Mouse (Mus musculus): ENCODE data around the gene Usp7.

Usp7 gene

DNA sequence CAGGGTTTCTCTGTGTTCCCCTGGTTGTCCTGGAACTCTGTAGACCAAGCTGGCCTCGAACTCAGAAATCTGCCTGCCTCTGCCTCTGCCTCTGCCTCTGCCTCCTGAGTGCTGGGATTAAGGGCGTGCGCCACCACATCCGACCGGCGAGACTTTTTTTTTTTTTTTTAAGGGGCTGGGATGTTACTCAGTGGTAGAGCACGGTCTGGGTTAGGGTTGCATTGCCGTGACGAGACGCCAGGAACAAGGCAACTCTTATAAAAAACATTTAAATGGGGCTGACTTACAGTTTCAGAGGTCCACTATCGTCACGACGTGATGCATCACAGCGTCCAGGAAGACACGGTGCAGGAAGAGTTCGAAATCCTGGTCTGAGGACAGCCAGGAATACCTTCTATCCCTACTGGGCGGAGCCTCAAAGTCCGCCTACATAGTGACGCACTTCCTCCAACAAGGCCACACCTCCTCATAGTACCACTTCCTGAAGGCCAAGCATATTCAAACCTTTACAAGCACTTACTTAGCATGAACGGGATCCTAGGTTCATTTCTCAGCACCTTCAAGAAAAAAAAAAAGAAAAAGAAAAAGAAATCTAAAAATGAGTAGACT, at the start of gene Usp7:
Usp7 (minus strand) TSS at position 360 of the 609 bp plus-strand sequence.
- no peak for DNase-seq (ENCODE audit: extremely low spot score, low spot score)

DNA sequence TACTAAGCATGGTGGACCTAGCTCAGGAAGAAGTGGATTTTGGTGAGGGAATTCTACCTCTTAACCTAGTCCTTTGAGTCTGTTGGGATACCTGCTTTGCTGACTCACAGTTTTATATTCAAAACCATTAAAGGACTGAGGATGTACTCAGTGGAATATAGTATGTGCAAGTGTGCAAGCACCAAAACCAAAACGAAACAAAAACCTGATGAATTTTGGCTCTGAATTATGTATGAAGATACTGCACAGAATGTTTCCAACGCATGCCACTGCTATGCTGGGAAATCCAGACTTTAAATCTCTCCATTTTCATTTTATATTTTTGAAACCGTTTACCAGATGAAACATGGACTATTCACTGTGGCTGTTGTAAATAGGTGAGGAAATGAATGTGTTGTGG, 48.4 kb upstream of the Usp7 start:
- DNase-seq (ENCODE audit: extremely low spot score, low spot score): no peak

- DNase-seq (ENCODE audit: extremely low spot score, low spot score): no peak
These were observed 46.8 kb upstream of the Usp7 start for GRCm38 (mm10) chr16:8838921-8839320.

DNA sequence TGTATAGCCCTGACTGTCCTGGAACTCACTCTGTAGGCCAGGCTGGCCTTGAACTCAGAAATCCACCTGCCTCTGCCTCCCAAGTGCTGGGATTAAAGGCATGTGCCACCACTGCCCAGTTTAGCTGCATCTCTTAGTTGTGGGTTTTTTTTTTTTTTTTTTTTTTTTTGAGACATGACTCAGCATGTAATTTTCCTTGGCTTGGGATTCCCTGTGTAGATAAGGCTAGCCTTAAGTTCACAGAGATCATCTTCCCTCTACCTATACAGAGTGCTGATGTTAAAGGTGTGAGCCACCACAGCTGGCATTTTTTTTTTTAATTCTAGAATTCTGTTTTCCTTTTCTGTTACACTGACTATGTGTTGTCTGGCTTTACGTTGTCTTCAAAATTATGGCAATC, 45.5 kb upstream of the Usp7 start:
- DNase-seq (ENCODE audit: extremely low spot score, low spot score): no peak

GRCm38 (mm10) chr16:8836876-8837275, 44.8 kb upstream of the Usp7 start:
- no peak for DNase-seq (ENCODE audit: extremely low spot score, low spot score)

DNA sequence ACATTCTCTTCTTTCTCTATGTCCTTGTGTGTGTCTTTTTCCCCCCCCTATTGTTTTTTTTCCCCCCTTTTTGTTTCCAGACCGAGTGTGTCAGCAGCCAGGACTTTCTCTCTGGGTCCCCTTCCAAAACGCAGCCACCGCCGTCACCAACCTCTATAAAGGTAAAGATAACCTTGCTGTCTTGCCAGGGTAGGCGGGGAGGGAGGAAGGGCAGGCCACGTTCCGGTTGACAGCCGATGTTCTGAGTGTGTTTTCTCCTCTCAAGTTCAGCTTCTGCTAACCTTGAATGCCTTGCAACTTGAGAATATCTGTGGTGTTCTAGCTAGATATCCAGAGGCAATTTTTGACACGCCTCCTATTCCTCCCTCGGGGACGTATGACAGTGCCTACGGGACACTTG, 39.1 kb upstream of the Usp7 start:
- peak; percentile 24 for DNase-seq (ENCODE audit: extremely low spot score, low spot score)

- DNase-seq (ENCODE audit: extremely low spot score, low spot score): peak; percentile 74
These were observed 38.5 kb upstream of the Usp7 start for GRCm38 (mm10) chr16:8830431-8831211.

- DNase-seq (ENCODE audit: extremely low spot score, low spot score): peak; percentile 96
These were observed 37.7 kb upstream of the Usp7 start, which contains the start of gene 1810013L24Rik for GRCm38 (mm10) chr16:8829564-8830359. 1810013L24Rik (plus strand) TSS chr16:8830100.

DNA sequence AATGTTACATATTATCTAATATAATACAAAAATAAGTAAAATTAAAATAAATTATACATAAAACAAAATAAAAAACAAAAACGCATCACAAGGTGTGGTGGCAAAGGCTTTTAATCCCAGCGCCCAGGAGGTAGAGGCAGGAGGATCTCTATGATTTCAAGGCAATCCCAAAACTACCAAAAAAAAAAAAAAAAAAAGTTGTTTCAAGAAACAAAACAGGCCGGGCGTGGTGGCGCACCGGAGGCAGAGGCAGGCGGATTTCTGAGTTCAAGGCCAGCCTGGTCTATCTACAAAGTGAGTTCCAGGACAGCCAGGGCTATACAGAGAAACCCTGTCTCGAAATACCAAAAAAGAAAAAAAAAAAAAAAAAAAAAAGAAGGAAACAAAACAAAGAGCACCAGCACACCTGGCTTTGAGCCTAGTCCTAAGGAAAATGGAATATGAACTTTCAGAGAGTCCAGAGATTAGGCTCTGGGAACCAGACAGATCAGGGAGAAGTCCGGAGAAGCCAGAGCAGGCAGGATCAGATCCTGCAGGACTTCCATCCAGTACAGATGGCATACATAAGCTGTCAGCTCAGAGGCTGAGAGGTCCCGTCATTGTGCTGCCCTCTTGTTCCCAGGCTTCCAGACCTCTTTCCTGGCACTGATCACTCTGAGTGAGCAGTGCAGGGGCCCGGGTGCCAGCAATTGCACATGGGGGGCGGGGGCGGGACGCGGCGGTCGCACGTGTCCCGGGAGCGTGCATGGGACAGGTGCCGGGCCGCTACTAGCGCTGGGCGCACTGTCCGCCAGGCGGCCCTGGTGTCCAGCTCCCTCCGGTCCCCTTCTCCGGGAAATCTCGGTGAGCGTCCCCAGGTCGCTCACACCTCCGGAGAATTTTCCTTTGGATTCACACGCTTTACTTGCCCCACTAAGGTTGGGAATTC, 36.8 kb upstream of the Usp7 start:
- DNase-seq (ENCODE audit: extremely low spot score, low spot score): no peak

DNA sequence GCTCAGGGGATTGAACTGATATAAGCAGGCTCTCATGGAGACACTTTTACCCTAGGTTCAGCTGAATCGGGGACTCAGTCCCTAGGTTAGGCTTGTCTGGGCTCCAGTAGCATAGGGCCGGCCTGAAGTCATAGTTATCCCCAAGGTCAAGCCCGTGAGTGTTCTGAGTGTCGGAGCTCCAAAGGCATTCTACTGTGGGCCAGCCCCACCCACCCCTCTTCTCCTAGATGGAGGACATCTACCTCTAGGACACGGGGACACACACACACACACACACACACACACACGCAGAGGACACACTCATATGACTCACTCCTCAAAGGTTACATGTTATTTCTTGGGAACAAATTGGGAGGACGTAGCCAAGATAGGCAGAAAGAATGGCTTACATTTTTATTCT, 35.3 kb upstream of the Usp7 start:
- no peak for DNase-seq (ENCODE audit: extremely low spot score, low spot score)

- DNase-seq (ENCODE audit: extremely low spot score, low spot score): no peak
These were observed 31.6 kb upstream of the Usp7 start for GRCm38 (mm10) chr16:8823661-8824060.

- no peak for DNase-seq (ENCODE audit: extremely low spot score, low spot score)
These were observed 30.5 kb upstream of the Usp7 start for GRCm38 (mm10) chr16:8822586-8822985.

DNA sequence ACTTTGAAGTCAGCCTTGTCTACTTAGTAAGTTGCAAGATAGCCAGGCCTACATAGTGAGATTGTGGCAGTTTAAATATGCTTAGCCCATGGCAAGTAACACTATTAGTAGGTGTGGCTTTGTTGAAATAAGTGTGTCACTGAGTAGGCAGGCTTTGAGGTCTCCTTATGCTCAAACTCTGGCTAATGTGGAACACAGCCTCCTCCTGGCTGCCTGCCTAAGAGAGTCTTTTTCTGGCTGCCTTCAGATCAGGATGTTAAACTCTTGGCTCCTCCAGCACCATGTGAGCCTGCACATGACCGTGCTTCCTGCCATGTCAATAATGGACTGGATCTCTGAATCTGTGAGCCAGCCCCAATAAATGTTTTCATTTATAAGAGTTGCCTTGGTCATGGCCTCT, 29.3 kb upstream of the Usp7 start:
- no peak for DNase-seq (ENCODE audit: extremely low spot score, low spot score)

GRCm38 (mm10) chr16:8817872-8818271, 25.8 kb upstream of the Usp7 start:
- DNase-seq (ENCODE audit: extremely low spot score, low spot score): no peak

- no peak for DNase-seq (ENCODE audit: extremely low spot score, low spot score)
These were observed 18.5 kb upstream of the Usp7 start for GRCm38 (mm10) chr16:8810399-8811127.

- peak; percentile 55 for DNase-seq (ENCODE audit: extremely low spot score, low spot score)
These were observed 14.6 kb upstream of the Usp7 start for GRCm38 (mm10) chr16:8806703-8807102.

GRCm38 (mm10) chr16:8795906-8796305, 3.8 kb upstream of the Usp7 start:
- no peak for DNase-seq (ENCODE audit: extremely low spot score, low spot score)

GRCm38 (mm10) chr16:8794952-8795351, 2.8 kb upstream of the Usp7 start:
- no peak for DNase-seq (ENCODE audit: extremely low spot score, low spot score)

DNA sequence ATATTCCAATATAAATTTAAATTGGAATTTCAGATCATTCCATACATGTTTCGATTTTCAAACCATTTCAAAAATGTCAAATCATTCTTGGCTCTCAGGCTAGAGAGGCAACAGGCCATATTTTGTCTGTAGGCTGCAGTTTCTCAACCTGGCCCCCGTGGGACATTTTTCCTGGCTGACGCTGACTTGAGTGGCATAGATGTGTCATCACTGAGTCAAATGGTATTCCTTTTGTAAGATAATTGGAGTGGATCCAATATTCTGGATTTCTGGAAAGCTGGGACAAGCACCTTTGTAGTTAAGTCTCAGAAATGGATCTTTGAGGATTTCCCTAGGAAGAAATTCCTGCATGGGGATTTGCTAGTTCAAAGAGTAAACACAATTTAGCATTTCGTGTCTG, 1.2 kb downstream of the Usp7 start:
- no peak for DNase-seq (ENCODE audit: extremely low spot score, low spot score)

DNA sequence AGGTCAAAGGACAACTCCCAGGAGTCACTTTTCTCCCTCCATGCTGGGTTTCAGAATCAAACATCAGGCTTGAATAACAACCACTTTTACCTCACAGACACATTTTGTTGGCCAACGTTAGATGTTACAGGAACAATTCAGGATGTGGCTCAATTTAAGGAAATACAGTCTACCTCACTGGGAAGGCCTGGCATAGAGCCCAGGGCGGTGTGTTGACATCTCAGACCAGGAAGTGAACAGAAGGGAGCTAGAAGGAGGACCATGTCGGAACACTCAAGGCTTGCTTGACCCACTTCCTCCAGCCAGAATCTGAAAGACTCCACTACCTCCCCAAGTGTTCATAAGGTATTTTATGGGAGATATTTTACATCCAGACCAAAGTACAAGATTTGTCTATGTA, 7.4 kb downstream of the Usp7 start:
- no peak for DNase-seq (ENCODE audit: extremely low spot score, low spot score)
